Mouse (Mus musculus): ENCODE results near the gene Gja6. TPM values are rescaled to one million over a fixed set of nuclear protein-coding genes. Genes with fewer than 3 reads are reported as not detected.

Gja6 gene
- polyA plus RNA-seq (2014; fragmentation: Nextera tagmentation; extraction: Ambion mirVana) = 2.6 and 3.3 TPM in 2 replicates

DNA sequence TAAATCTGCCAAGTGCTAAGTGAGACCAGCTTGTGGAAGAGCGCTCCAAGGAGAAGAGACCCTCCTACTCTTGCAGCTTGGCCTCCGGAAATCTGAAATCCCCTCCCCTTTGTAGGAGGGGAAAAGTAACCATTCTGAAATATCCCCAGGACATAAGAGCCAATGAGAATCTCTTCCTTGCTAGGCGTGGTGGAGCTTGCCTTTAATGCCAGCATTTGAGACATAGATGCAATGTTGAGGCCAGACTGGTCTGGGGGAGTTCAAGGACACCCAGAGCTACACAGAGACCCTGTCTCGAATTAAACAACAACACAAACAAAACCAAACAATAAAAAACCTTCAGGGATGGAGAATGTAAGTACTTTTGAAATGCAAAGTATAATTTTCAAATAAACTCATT lies at the start of gene Gja6:
Gja6 (minus strand) TSS at position 101 of the 400 bp plus-strand sequence.
- Histone ChIP-seq H3K4me1 (replicated peaks; ENCODE audit: control insufficient read depth, insufficient read depth, low read length) (no peaks in the 10 kb centered on the region), H3K9me3 (ENCODE audit: control insufficient read depth, low read length) (no peaks in the 10 kb centered on the region), H3K4me3 (ENCODE audit: low read depth, low read length) (no peak within 1 kb of the TSS), H3K27me3 (replicated peaks; ENCODE audit: control insufficient read depth, insufficient read depth, low read length) (0 out of 2 replicates have a peak, but pooled peaks cover 5% of the 10 kb centered on the region), H3K4me2 (no peak within 1 kb of the TSS), H3K36me3 (ENCODE audit: control insufficient read depth, insufficient read depth, low read length) (no peaks in the 10 kb centered on the region), H3K9ac (ENCODE audit: low read depth, low read length) (no peak within 1 kb of the TSS), H3K27ac (ENCODE audit: low read depth, low read length) (no peak within 1 kb of the TSS)
- ATAC-seq (replicated peaks; ENCODE audit: low FRiP score) = no peak
- DNase-seq (ENCODE audit: low spot score) = no peak
- WGBS = 57% methylated on average over 4 of the region's 4 CpGs

- H3K36me3 ChIP-seq (ENCODE audit: control insufficient read depth, insufficient read depth, low read length) = no peaks in the 10 kb centered on the region
- no peak overlapping the region for H3K27ac ChIP-seq (ENCODE audit: low read depth, low read length)
- no peaks in the 10 kb centered on the region for H3K4me1 ChIP-seq (replicated peaks; ENCODE audit: control insufficient read depth, insufficient read depth, low read length)
- 0 out of 2 replicates have a peak, but pooled peaks cover 6% of the 10 kb centered on the region for H3K27me3 ChIP-seq (replicated peaks; ENCODE audit: control insufficient read depth, insufficient read depth, low read length)
- H3K4me3 ChIP-seq (ENCODE audit: low read depth, low read length) = no peak overlapping the region
- H3K9ac ChIP-seq (ENCODE audit: low read depth, low read length) = no peak overlapping the region
- no peak for ATAC-seq (replicated peaks; ENCODE audit: low FRiP score)
- WGBS = 85% methylated on average over 2 of the region's 2 CpGs
- DNase-seq (ENCODE audit: low spot score) = no peak
- H3K9me3 ChIP-seq (ENCODE audit: control insufficient read depth, low read length) = no peaks in the 10 kb centered on the region
- H3K4me2 ChIP-seq = no peak overlapping the region
These were observed 42.7 kb upstream of the Gja6 start for GRCm38 (mm10) chrX:160949583-160949982.

DNA sequence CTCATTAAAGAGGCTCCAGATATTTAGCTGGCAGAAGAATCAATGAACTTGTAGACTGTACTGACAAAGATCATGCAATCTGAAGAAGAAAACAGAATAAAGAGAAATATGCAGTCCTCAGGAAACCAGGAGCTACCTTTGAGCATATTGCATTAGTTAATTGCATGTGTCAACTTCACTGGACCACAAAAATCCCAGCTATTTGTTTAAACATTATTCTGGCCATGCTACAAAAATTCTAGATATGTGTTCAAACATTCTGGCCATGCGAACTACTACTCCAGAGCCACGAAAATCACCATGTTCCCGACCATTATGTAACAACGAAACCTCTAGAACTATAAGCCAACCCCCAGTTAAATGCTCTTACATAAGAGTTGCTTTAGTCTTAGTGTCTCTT lies 37.9 kb upstream of the Gja6 start:
- Histone ChIP-seq H3K9ac (ENCODE audit: low read depth, low read length) (no peak overlapping the region), H3K4me1 (replicated peaks; ENCODE audit: control insufficient read depth, insufficient read depth, low read length) (no peaks in the 10 kb centered on the region), H3K27ac (ENCODE audit: low read depth, low read length) (no peak overlapping the region), H3K4me3 (ENCODE audit: low read depth, low read length) (no peak overlapping the region), H3K9me3 (ENCODE audit: control insufficient read depth, low read length) (no peaks in the 10 kb centered on the region), H3K4me2 (no peak overlapping the region), H3K27me3 (replicated peaks; ENCODE audit: control insufficient read depth, insufficient read depth, low read length) (0 out of 2 replicates have a peak, but pooled peaks cover 4% of the 10 kb centered on the region), H3K36me3 (ENCODE audit: control insufficient read depth, insufficient read depth, low read length) (no peaks in the 10 kb centered on the region)
- DNase-seq (ENCODE audit: low spot score) (no peak), ATAC-seq (replicated peaks; ENCODE audit: low FRiP score) (no peak)
- WGBS = 71% methylated on average over 4 of the region's 4 CpGs

GRCm38 (mm10) chrX:160935541-160935940 lies 28.7 kb upstream of the Gja6 start:
- Histone ChIP-seq H3K27ac (ENCODE audit: low read depth, low read length) (no peak overlapping the region), H3K27me3 (replicated peaks; ENCODE audit: control insufficient read depth, insufficient read depth, low read length) (no peaks in the 10 kb centered on the region), H3K4me3 (ENCODE audit: low read depth, low read length) (no peak overlapping the region), H3K9me3 (ENCODE audit: control insufficient read depth, low read length) (no peaks in the 10 kb centered on the region), H3K4me1 (replicated peaks; ENCODE audit: control insufficient read depth, insufficient read depth, low read length) (no peaks in the 10 kb centered on the region), H3K9ac (ENCODE audit: low read depth, low read length) (no peak overlapping the region), H3K36me3 (ENCODE audit: control insufficient read depth, insufficient read depth, low read length) (no peaks in the 10 kb centered on the region), H3K4me2 (no peak overlapping the region)
- ATAC-seq (replicated peaks; ENCODE audit: low FRiP score) (no peak; the same call in 1 of the 2 replicates), DNase-seq (ENCODE audit: low spot score) (no peak)
- 48% methylated on average over 1 of the region's 1 CpGs for WGBS

DNA sequence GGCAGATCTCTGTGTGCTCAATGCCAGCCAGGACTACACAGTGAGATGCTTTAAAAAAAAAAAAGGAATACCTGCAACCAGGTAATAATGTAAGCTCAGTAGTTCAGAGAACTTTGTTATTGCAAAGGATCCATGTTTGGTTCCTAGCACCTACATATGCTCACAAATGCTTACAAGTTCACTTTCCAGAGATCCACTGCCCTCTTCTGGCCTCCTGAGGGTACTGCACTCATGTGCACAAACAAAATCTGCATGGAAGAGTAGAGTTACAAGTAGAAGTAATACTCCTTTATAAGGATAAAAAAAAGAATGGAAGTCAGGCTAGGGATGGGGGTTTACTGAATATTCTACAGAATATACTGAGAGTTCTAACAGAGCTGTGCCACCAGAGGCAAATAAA lies 23.8 kb upstream of the Gja6 start:
- H3K27ac ChIP-seq (ENCODE audit: low read depth, low read length) = no peak overlapping the region
- DNase-seq (ENCODE audit: low spot score) (no peak), ATAC-seq (replicated peaks; ENCODE audit: low FRiP score) (no peak)
- no peak overlapping the region for H3K9ac ChIP-seq (ENCODE audit: low read depth, low read length)
- no peaks in the 10 kb centered on the region for H3K9me3 ChIP-seq (ENCODE audit: control insufficient read depth, low read length)
- H3K4me3 ChIP-seq (ENCODE audit: low read depth, low read length) = no peak overlapping the region
- no peaks in the 10 kb centered on the region for H3K4me1 ChIP-seq (replicated peaks; ENCODE audit: control insufficient read depth, insufficient read depth, low read length)
- H3K36me3 ChIP-seq (ENCODE audit: control insufficient read depth, insufficient read depth, low read length) = no peaks in the 10 kb centered on the region
- H3K27me3 ChIP-seq (replicated peaks; ENCODE audit: control insufficient read depth, insufficient read depth, low read length) = no peaks in the 10 kb centered on the region
- no peak overlapping the region for H3K4me2 ChIP-seq

- 64% methylated on average over 1 of the region's 1 CpGs for WGBS
- no peak for ATAC-seq (replicated peaks; ENCODE audit: low FRiP score)
- H3K27ac ChIP-seq (ENCODE audit: low read depth, low read length) = no peak overlapping the region
These were observed 22.0 kb upstream of the Gja6 start for GRCm38 (mm10) chrX:160928870-160929269.

GRCm38 (mm10) chrX:160919022-160919637 lies 12.3 kb upstream of the Gja6 start:
- Histone ChIP-seq H3K27me3 (replicated peaks; ENCODE audit: control insufficient read depth, insufficient read depth, low read length) (no peaks in the 10 kb centered on the region), H3K9ac (ENCODE audit: low read depth, low read length) (no peak overlapping the region), H3K4me3 (ENCODE audit: low read depth, low read length) (no peak overlapping the region), H3K4me1 (replicated peaks; ENCODE audit: control insufficient read depth, insufficient read depth, low read length) (no peaks in the 10 kb centered on the region), H3K27ac (ENCODE audit: low read depth, low read length) (no peak overlapping the region), H3K4me2 (no peak overlapping the region), H3K9me3 (ENCODE audit: control insufficient read depth, low read length) (no peaks in the 10 kb centered on the region), H3K36me3 (ENCODE audit: control insufficient read depth, insufficient read depth, low read length) (no peaks in the 10 kb centered on the region)
- no peak for DNase-seq (ENCODE audit: low spot score)
- WGBS = 67% methylated on average over 3 of the region's 3 CpGs
- peak; percentile 49; the same call in 1 of the 2 replicates for ATAC-seq (replicated peaks; ENCODE audit: low FRiP score)

More at GRCm38 (mm10) chrX:160928870-160929269, 22.0 kb upstream of the Gja6 start:
- Histone ChIP-seq H3K9me3 (ENCODE audit: control insufficient read depth, low read length) (no peaks in the 10 kb centered on the region), H3K4me1 (replicated peaks; ENCODE audit: control insufficient read depth, insufficient read depth, low read length) (no peaks in the 10 kb centered on the region), H3K36me3 (ENCODE audit: control insufficient read depth, insufficient read depth, low read length) (no peaks in the 10 kb centered on the region), H3K4me3 (ENCODE audit: low read depth, low read length) (no peak overlapping the region), H3K9ac (ENCODE audit: low read depth, low read length) (no peak overlapping the region), H3K27me3 (replicated peaks; ENCODE audit: control insufficient read depth, insufficient read depth, low read length) (no peaks in the 10 kb centered on the region), H3K4me2 (no peak overlapping the region)
- no peak for DNase-seq (ENCODE audit: low spot score)

DNA sequence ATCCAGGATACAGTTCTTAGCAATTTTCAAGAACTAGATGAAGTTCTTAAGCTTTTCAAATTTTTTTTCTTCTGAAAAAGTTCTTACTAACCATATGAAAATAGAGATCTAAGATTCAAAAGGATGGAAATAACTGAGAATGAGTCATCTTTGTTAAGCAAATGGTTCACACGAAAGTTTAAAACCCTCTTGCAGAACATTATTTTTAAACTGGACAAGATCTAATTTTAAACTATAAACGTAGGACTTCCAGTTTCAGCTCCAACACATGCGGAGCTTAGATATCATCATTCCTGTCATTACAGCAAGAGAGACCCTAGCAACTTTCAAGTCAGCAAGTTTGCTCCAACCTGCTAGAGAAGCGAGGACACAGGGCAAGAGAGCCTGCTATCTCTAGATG lies 375 bp downstream of the Gja6 start:
- H3K36me3 ChIP-seq (ENCODE audit: control insufficient read depth, insufficient read depth, low read length) = no peaks in the 10 kb centered on the region
- WGBS = 53% methylated on average over 4 of the region's 4 CpGs

DNA sequence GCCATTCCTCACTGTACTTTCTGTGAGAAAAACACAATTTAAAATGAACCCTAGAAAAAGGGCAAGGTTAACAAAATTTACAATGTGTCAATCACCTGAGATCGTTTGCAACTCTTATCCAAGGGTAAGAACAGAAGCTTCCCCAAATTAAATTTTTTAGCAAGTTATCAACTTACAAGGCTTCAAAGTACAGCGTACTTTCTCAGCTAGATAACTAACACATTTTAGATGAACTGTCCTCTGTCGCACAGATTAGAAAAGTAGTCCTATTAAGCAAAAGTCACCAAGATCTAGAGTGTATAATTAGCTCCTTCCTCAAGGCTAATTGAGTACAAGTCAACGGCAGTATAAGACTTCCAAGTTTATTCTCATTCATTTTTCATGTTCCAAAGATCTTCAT lies 939 bp downstream of the Gja6 start:
- Histone ChIP-seq H3K9me3 (ENCODE audit: control insufficient read depth, low read length) (no peaks in the 10 kb centered on the region), H3K27me3 (replicated peaks; ENCODE audit: control insufficient read depth, insufficient read depth, low read length) (0 out of 2 replicates have a peak, but pooled peaks cover 5% of the 10 kb centered on the region), H3K4me2 (no peak overlapping the region), H3K36me3 (ENCODE audit: control insufficient read depth, insufficient read depth, low read length) (no peaks in the 10 kb centered on the region), H3K27ac (ENCODE audit: low read depth, low read length) (no peak overlapping the region), H3K4me3 (ENCODE audit: low read depth, low read length) (no peak overlapping the region), H3K9ac (ENCODE audit: low read depth, low read length) (no peak overlapping the region), H3K4me1 (replicated peaks; ENCODE audit: control insufficient read depth, insufficient read depth, low read length) (no peaks in the 10 kb centered on the region)
- DNase-seq (ENCODE audit: low spot score) = no peak
- no peak; the same call in 1 of the 2 replicates for ATAC-seq (replicated peaks; ENCODE audit: low FRiP score)
- 57% methylated on average over 4 of the region's 4 CpGs for WGBS

More for the DNA sequence above, 375 bp downstream of the Gja6 start:
- H3K27me3 ChIP-seq (replicated peaks; ENCODE audit: control insufficient read depth, insufficient read depth, low read length) = 0 out of 2 replicates have a peak, but pooled peaks cover 5% of the 10 kb centered on the region
- H3K9me3 ChIP-seq (ENCODE audit: control insufficient read depth, low read length) = no peaks in the 10 kb centered on the region
- H3K4me2 ChIP-seq = no peak overlapping the region
- H3K4me1 ChIP-seq (replicated peaks; ENCODE audit: control insufficient read depth, insufficient read depth, low read length) = no peaks in the 10 kb centered on the region
- DNase-seq (ENCODE audit: low spot score) (no peak), ATAC-seq (replicated peaks; ENCODE audit: low FRiP score) (no peak)
- no peak overlapping the region for H3K27ac ChIP-seq (ENCODE audit: low read depth, low read length)
- no peak overlapping the region for H3K4me3 ChIP-seq (ENCODE audit: low read depth, low read length)
- H3K9ac ChIP-seq (ENCODE audit: low read depth, low read length) = no peak overlapping the region

All from liver, embryonic 11.5 days (tissue).